ENCODE assay signal across 8 mouse cellular contexts in the genomic region with DNA sequence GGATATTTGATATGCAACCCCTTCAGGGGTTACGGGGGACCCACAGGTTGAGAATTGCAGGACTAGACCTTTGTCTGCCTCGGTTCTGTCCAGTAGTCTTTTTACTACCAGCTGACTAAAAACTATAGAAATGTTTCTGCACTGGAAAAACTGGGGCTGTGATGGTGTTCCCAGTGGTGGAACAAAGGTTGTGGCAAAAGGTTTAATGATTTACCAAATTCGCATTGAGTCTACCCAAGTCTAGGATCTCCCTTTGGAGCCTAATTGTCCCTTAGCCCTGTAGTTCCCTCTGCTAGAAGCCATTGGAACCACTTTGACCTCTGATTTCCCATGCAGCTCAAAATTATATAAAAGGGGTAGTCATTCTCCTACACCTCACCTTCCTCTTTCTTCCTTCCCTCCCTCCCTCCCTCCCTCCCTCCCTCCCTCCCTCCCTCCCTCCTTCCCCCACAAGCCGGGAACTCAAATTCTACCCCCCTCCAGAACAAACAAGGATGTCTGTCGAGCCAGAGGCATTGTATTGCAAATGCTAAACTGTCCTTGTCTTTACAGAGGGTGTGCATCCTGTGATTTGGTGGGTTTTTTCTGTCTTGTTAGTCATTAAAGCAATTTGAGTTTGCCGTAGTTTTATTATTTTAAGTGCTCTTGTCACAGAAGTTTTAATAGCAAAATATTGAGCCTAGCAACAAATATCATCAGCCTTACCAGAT. TPM values are rescaled to one million over a fixed set of nuclear protein-coding genes. Genes with fewer than 3 reads are reported as not detected.
DNase-seq lines count a peak whose midpoint lies in the region; ATAC-seq and TF ChIP-seq lines count a peak whose summit lies in the region.

No protein-coding gene starts in this region.

- peak overlapping the region; percentile 78 for H3K4me3 ChIP-seq in lung, postnatal 0 days (ENCODE audit: low read depth, low read length)
- H3K4me3 ChIP-seq in forebrain, embryonic 16.5 days (replicated peaks; ENCODE audit: low read length): peak overlapping the region; percentile 39
- H3K4me3 ChIP-seq in limb, embryonic 15.5 days: peak overlapping the region; percentile 90
- H3K4me3 ChIP-seq in stomach, postnatal 0 days (ENCODE audit: low read depth, low read length): peak overlapping the region; percentile 94

- H3K9me3 ChIP-seq in lung, postnatal 0 days (ENCODE audit: low read length): no peaks in the 10 kb centered on the region
- no peaks in the 10 kb centered on the region for H3K9me3 ChIP-seq in forebrain, embryonic 16.5 days (ENCODE audit: control insufficient read depth, low read length)
- H3K9me3 ChIP-seq in limb, embryonic 15.5 days: no peaks in the 10 kb centered on the region
- no peaks in the 10 kb centered on the region for H3K9me3 ChIP-seq in stomach, postnatal 0 days (ENCODE audit: control insufficient read depth, low read length)

- ATAC-seq in lung, postnatal 0 days: no peak
- no peak for ATAC-seq in forebrain, embryonic 16.5 days
- ATAC-seq in limb, embryonic 15.5 days (ENCODE audit: insufficient number of reproducible peaks, low FRiP score, low TSS enrichment, low read depth): no peak
- ATAC-seq in stomach, postnatal 0 days (ENCODE audit: low FRiP score, low TSS enrichment): no peak
- ATAC-seq in cerebellum, adult (ENCODE audit: insufficient number of reproducible peaks, low FRiP score, low TSS enrichment): no peak

- H3K27ac ChIP-seq in lung, postnatal 0 days (ENCODE audit: low read length): no peak overlapping the region
- H3K27ac ChIP-seq in forebrain, embryonic 16.5 days (ENCODE audit: low read length): no peak overlapping the region
- no peak overlapping the region for H3K27ac ChIP-seq in limb, embryonic 15.5 days
- no peak overlapping the region for H3K27ac ChIP-seq in stomach, postnatal 0 days (replicated peaks)

- no peaks in the 10 kb centered on the region for H3K36me3 ChIP-seq in lung, postnatal 0 days (ENCODE audit: insufficient read depth, low read length)
- no peaks in the 10 kb centered on the region for H3K36me3 ChIP-seq in forebrain, embryonic 16.5 days (ENCODE audit: control insufficient read depth, insufficient read depth)
- H3K36me3 ChIP-seq in limb, embryonic 15.5 days: no peaks in the 10 kb centered on the region
- no peaks in the 10 kb centered on the region for H3K36me3 ChIP-seq in stomach, postnatal 0 days (ENCODE audit: control insufficient read depth, insufficient read depth, low read length)

- peak; percentile 11 for DNase-seq in lung, postnatal 0 days (ENCODE audit: low spot score)
- DNase-seq in lung, postnatal 36 days: no peak
- DNase-seq in stomach, postnatal 0 days (ENCODE audit: low spot score): peak; percentile 19
- no peak for DNase-seq in thymus, postnatal 25 days
- no peak for DNase-seq in layer of hippocampus, postnatal 25 days (ENCODE audit: extremely low spot score in 1 of 2, low spot score in 1 of 2)

- 21% methylated on average over 5 of the region's 6 CpGs for WGBS in lung, postnatal 0 days
- WGBS in forebrain, embryonic 16.5 days: 17% methylated on average over 5 of the region's 6 CpGs
- 18% methylated on average over 5 of the region's 6 CpGs for WGBS in limb, embryonic 15.5 days
- WGBS in stomach, postnatal 0 days: 21% methylated on average over 5 of the region's 6 CpGs

- peaks cover 5% of the 10 kb centered on the region; the same call in 1 of the 2 replicates for H3K4me1 ChIP-seq in lung, postnatal 0 days (ENCODE audit: insufficient read depth, low read depth, low read length)
- H3K4me1 ChIP-seq in forebrain, embryonic 16.5 days (replicated peaks; ENCODE audit: control insufficient read depth, insufficient read depth, low read length): peaks cover 24% of the 10 kb centered on the region
- H3K4me1 ChIP-seq in limb, embryonic 15.5 days: peaks cover 9% of the 10 kb centered on the region
- H3K4me1 ChIP-seq in stomach, postnatal 0 days (replicated peaks; ENCODE audit: control insufficient read depth, insufficient read depth): 0 out of 2 replicates have a peak, but pooled peaks cover 2% of the 10 kb centered on the region

- H3K9ac ChIP-seq in lung, postnatal 0 days (replicated peaks; ENCODE audit: low read depth): no peak overlapping the region
- H3K9ac ChIP-seq in forebrain, embryonic 16.5 days (replicated peaks; ENCODE audit: low read depth, low read length): no peak overlapping the region; the same call in 1 of the 2 replicates
- no peak overlapping the region for H3K9ac ChIP-seq in limb, embryonic 15.5 days
- no peak overlapping the region for H3K9ac ChIP-seq in stomach, postnatal 0 days (ENCODE audit: low read length)

- H3K4me2 ChIP-seq in lung, postnatal 0 days (replicated peaks; ENCODE audit: low read depth, low read length): peak overlapping the region; percentile 65
- peak overlapping the region; percentile 86 for H3K4me2 ChIP-seq in forebrain, embryonic 16.5 days (ENCODE audit: low read length)
- H3K4me2 ChIP-seq in limb, embryonic 15.5 days: peak overlapping the region; percentile 68
- peak overlapping the region; percentile 72 for H3K4me2 ChIP-seq in stomach, postnatal 0 days (replicated peaks; ENCODE audit: low read depth)

- TF ChIP-seq CTCF in lung, postnatal 0 days (IDR thresholded peaks at IDR 0.05): no peak
- no peak for TF ChIP-seq CTCF in stomach, postnatal 0 days (IDR thresholded peaks at IDR 0.05; ENCODE audit: low read depth)

- H3K27me3 ChIP-seq in lung, postnatal 0 days (replicated peaks; ENCODE audit: insufficient read depth, low read length): no peaks in the 10 kb centered on the region
- no peaks in the 10 kb centered on the region for H3K27me3 ChIP-seq in forebrain, embryonic 16.5 days (replicated peaks; ENCODE audit: control insufficient read depth, insufficient read depth, low read length)
- H3K27me3 ChIP-seq in limb, embryonic 15.5 days: no peaks in the 10 kb centered on the region
- no peaks in the 10 kb centered on the region for H3K27me3 ChIP-seq in stomach, postnatal 0 days (ENCODE audit: control insufficient read depth, insufficient read depth, low read length)

- TF ChIP-seq EP300 in lung, postnatal 0 days (IDR thresholded peaks at IDR 0.05): no peak
- TF ChIP-seq EP300 in stomach, postnatal 0 days (optimal IDR thresholded peaks at IDR 0.05): no peak

RNA-seq across cellular contexts. Expression of gene Glud1, which starts 2.0 kb away (rescaled TPM):
- polyA plus RNA-seq in lung, postnatal 0 days (2015; fragmentation: Nextera tagmentation; extraction: Ambion mirVana): 63.2 and 64.3 TPM in 2 replicates
- polyA plus RNA-seq in forebrain, embryonic 16.5 days (2015; fragmentation: Nextera tagmentation; extraction: Ambion mirVana): 86.0 and 94.3 TPM in 2 replicates
- polyA plus RNA-seq in limb, embryonic 15.5 days (2015; fragmentation: Nextera tagmentation; extraction: Ambion mirVana): 62.7 and 67.2 TPM in 2 replicates
- polyA plus RNA-seq in stomach, postnatal 0 days (2015; fragmentation: Nextera tagmentation; extraction: Ambion mirVana): 48.8 and 49.4 TPM in 2 replicates
- 100 to 1,000 TPM; 288 to 343 TPM for total RNA-seq in layer of hippocampus, postnatal 25 days (2021)

RNA-seq across cellular contexts. Expression of gene Shld2, which starts 2.2 kb away (rescaled TPM):
- polyA plus RNA-seq in lung, postnatal 0 days (2015; fragmentation: Nextera tagmentation; extraction: Ambion mirVana): 7.5 and 9.7 TPM in 2 replicates
- polyA plus RNA-seq in forebrain, embryonic 16.5 days (2015; fragmentation: Nextera tagmentation; extraction: Ambion mirVana): 6.6 TPM in 2 replicates
- 11.1 and 12.5 TPM in 2 replicates for polyA plus RNA-seq in limb, embryonic 15.5 days (2015; fragmentation: Nextera tagmentation; extraction: Ambion mirVana)
- polyA plus RNA-seq in stomach, postnatal 0 days (2015; fragmentation: Nextera tagmentation; extraction: Ambion mirVana): 4.1 TPM in 2 replicates
- 10 to 100 TPM; 14.1 to 15.5 TPM for total RNA-seq in layer of hippocampus, postnatal 25 days (2021)

RNA-seq across cellular contexts. Expression of gene Fam25c, which starts 42.7 kb away (rescaled TPM):
- 0.45 TPM in 1 of 2 replicates, not detected in the other for polyA plus RNA-seq in lung, postnatal 0 days (2015; fragmentation: Nextera tagmentation; extraction: Ambion mirVana)
- 0.97 TPM in 1 of 2 replicates, not detected in the other for polyA plus RNA-seq in forebrain, embryonic 16.5 days (2015; fragmentation: Nextera tagmentation; extraction: Ambion mirVana)
- 171 and 203 TPM in 2 replicates for polyA plus RNA-seq in limb, embryonic 15.5 days (2015; fragmentation: Nextera tagmentation; extraction: Ambion mirVana)
- polyA plus RNA-seq in stomach, postnatal 0 days (2015; fragmentation: Nextera tagmentation; extraction: Ambion mirVana): 793 and 847 TPM in 2 replicates
- not detected for total RNA-seq in layer of hippocampus, postnatal 25 days (2021)

Comparison
In these comparisons a context has a peak if more than half of its experiments do, and no peak if none do; other contexts are left out.
1. DNase-seq: peak in lung, postnatal 0 days (single experiment) and stomach, postnatal 0 days (single experiment); none in lung, postnatal 36 days (single experiment), thymus, postnatal 25 days (single experiment) and layer of hippocampus, postnatal 25 days (0 of 2).
2. H3K4me3 ChIP-seq: peak in every context shown above with its lines; median percentile 94 in stomach, postnatal 0 days; 90 in limb, embryonic 15.5 days; 78 in lung, postnatal 0 days; 39 in forebrain, embryonic 16.5 days.
3. RNA of gene Fam25c, which starts 42.7 kb away (polyA plus RNA-seq): 793 to 847 TPM in stomach, postnatal 0 days and 171 to 203 TPM in limb, embryonic 15.5 days; 0.45 TPM in lung, postnatal 0 days and 0.97 TPM in forebrain, embryonic 16.5 days; every median in the first group is over 10 times any median in the second.
4. Peak in every context shown above with its lines, with median percentiles within 50 percentile points of each other: H3K4me2 ChIP-seq.